Mouse (Mus musculus) stomach, embryonic 16.5 days (tissue): Measurements from ENCODE around the gene Lamc1. TPM values are rescaled to one million over a fixed set of nuclear protein-coding genes. Genes with fewer than 3 reads are reported as not detected.

Experiments used
- ATAC-seq: fragments of 200-750 bp; cut with Nextera tagmentation; 2 replicates; pipeline ENCODE4 v1.8.0; 2017; ENCODE audit warnings: moderate number of reproducible peaks, moderate TSS enrichment; ENCODE audit not compliant: insufficient read depth, low FRiP score
- H3K27ac ChIP-seq: fragments of 300-500 bp; sonication (generic); 2 replicates; pipeline ENCODE4 v1.5.1; 2014; ENCODE audit warnings: low read length
- H3K27me3 ChIP-seq: fragments of 300-500 bp; sonication (generic); 2 replicates; pipeline ENCODE4 v1.6.1; 2014; ENCODE audit warnings: low read length, control low read depth, mixed read lengths; ENCODE audit not compliant: control insufficient read depth, insufficient read depth
- H3K36me3 ChIP-seq: fragments of 300-500 bp; sonication (generic); 2 replicates; pipeline ENCODE4 v1.6.1; 2014; ENCODE audit warnings: low read length; ENCODE audit not compliant: control insufficient read depth, insufficient read depth
- H3K4me1 ChIP-seq: fragments of 300-500 bp; sonication (generic); 2 replicates; pipeline ENCODE4 v1.6.1; 2014; ENCODE audit warnings: low read length, control low read depth, mixed read lengths; ENCODE audit not compliant: control insufficient read depth, insufficient read depth
- H3K4me2 ChIP-seq: fragments of 300-500 bp; sonication (generic); 2 replicates; pipeline ENCODE4 v1.6.1; 2014; ENCODE audit warnings: low read depth, low read length, mixed read lengths
- H3K4me3 ChIP-seq: fragments of 300-500 bp; sonication (generic); replicated peaks from 2 replicates; pipeline ENCODE4 v1.5.1; 2014; ENCODE audit warnings: mild to moderate bottlenecking, low read length
- H3K9ac ChIP-seq: fragments of 300-500 bp; sonication (generic); 2 replicates; pipeline ENCODE4 v1.6.1; 2014; ENCODE audit warnings: low read length
- H3K9me3 ChIP-seq: fragments of 300-500 bp; sonication (generic); replicated peaks from 2 replicates; pipeline ENCODE4 v1.6.1; 2016; ENCODE audit warnings: low read length, control low read depth; ENCODE audit not compliant: control insufficient read depth
- WGBS: fragments of 180-500 bp; shearing (Covaris S2); extraction: QIAGEN DNeasy Blood & Tissue Kit; methylation state at CpG from one replicate; pipeline ENCODE4 v1.1.7; 2014; 5-methylcytosine and 5-hydroxymethylcytosine counted together
- polyA plus RNA-seq: library from polyadenylated mRNA; unstranded; fragments of >200 nt; fragmentation: Nextera tagmentation; extraction: Ambion mirVana; gene quantifications from 2 replicates; pipeline ENCODE4 v1.2.1, GENCODE M21; 2015

Lamc1 gene
- 63.4 and 68.0 TPM in 2 replicates for polyA plus RNA-seq

DNA sequence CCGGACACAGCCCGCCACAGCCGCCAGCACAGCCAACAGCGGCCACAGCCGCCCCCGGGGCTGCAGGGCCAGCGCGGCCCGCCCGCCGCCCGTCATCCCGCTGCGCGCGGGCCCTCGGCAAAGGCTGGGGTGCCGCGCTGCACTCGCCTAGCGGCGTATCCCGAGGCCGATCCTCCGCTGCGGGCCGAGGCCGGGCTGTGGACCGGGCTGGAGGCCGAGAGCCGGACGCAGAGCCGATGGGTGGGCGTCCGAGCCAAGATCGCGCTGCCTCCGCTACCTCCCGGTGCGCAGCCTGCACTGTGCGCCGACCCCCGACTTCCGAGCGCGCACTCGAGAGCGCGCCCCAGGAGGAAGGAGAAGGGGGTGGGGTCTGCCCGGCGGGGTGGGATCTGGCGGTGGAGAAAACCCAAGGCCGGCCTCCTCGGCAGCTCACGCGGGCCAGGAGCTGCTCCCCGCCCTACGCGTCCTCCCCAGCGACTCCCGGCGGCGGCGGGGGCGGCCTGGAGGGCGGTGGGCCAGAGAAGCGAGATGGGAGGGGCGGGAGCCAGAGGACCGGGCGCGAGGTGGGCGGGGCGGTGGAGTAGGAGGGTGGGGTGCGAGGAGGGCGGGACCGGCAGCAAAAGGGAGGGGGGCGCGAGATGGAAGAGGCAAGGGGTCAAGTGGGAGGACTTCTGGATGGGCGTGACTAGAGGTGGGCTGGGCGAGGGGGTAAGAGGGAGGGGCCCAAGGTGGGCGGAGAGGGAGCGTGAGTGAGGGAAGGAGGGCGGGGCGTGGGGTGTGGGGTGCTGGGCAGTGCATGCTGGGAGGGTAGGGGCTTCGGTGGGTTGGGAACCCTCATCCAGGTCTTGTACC, at the start of gene Lamc1:
Lamc1 (minus strand) TSS at position 343 of the 852 bp plus-strand sequence.
- 0 out of 2 replicates have a peak, but pooled peaks cover under 1% of the 10 kb centered on the region for H3K36me3 ChIP-seq
- H3K4me1 ChIP-seq, result peaks cover 10% of the 10 kb centered on the region
- peak within 1 kb of the TSS; percentile 75 for H3K4me2 ChIP-seq
- peak within 1 kb of the TSS; percentile 93 for H3K9ac ChIP-seq
- ATAC-seq, result peak; percentile 92
- H3K27ac ChIP-seq, result peak within 1 kb of the TSS; percentile 91
- WGBS, result under 1% methylated on average over 83 of the region's 85 CpGs
- H3K4me3 ChIP-seq, result peak within 1 kb of the TSS; percentile 76
- H3K27me3 ChIP-seq, result no peaks in the 10 kb centered on the region
- no peaks in the 10 kb centered on the region for H3K9me3 ChIP-seq

DNA sequence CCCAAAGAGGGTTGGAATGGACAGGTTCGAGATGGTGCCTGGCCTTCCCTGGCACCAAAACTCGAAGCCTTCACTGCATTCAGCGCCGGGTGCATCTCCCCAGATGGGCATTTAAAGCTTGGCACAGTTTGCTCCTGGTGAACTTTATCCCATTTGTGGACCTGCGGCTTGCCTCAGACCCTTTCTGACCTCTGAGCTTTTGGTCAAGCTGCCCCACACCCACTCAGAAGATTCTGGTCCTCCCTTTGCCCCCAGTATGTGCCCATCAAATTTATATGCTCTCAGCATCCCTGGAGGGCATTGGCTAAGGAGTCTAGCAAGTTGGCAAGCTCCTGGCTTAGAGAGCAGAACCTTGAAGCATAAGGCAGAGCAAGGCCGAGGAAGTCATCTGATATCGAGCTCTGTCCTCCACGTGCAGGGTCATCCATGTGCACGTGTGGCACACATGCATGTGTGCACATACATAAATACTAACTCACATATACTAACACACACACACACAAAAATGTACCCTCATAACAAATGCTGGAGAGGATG, 48.2 kb upstream of the Lamc1 start:
- no peak overlapping the region for H3K9ac ChIP-seq
- no peak for ATAC-seq
- no peaks in the 10 kb centered on the region for H3K9me3 ChIP-seq
- H3K36me3 ChIP-seq, result no peaks in the 10 kb centered on the region
- H3K4me3 ChIP-seq, result no peak overlapping the region
- H3K4me2 ChIP-seq, result no peak overlapping the region
- no peak overlapping the region for H3K27ac ChIP-seq
- H3K4me1 ChIP-seq, result peaks cover 4% of the 10 kb centered on the region; the same call in 1 of the 2 replicates
- H3K27me3 ChIP-seq, result no peaks in the 10 kb centered on the region
- WGBS, result 84% methylated on average over 9 of the region's 9 CpGs

DNA sequence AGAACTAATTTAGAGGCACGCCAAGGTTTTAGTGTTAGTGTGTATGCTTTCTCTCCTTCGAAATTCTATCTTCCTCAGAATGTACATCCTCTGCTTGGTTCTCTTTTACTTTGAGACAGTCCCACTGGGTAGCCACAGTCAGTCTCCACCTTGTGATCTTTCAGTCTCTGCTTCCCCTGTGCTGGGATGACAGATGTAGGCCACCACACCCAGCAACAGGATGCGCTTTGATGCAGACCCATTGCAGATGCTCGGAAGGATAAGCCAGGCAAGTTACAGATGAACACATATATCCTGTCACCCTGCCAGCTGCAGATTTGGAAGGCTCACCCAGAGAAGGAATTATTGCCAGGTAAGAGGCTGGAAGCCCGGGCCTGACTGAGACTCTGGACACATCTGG, 47.2 kb upstream of the Lamc1 start:
- Histone ChIP-seq H3K4me1 (peaks cover 4% of the 10 kb centered on the region; the same call in 1 of the 2 replicates), H3K4me3 (no peak overlapping the region), H3K27ac (no peak overlapping the region), H3K4me2 (no peak overlapping the region), H3K27me3 (no peaks in the 10 kb centered on the region), H3K9me3 (no peaks in the 10 kb centered on the region), H3K36me3 (no peaks in the 10 kb centered on the region), H3K9ac (no peak overlapping the region)
- no peak for ATAC-seq
- 76% methylated on average over 5 of the region's 5 CpGs for WGBS

DNA sequence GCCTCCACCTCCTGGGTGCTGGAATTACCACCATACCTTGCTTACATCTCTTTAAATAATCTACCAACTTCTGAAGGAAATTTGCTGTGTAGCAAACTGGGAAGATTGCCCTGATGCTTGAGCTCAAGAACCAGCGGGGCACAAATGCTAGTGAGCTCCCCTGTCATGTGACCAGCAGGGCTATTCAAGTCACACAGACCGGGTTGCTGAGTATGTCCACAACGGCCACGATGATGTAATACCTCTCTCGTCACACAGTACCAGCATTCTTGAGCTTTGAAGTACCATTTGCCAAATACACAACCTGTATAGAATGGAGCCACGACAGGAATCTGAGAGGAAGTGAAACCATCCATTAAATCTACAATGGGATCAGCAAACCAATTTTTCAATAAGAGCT, 46.0 kb upstream of the Lamc1 start:
- no peak for ATAC-seq
- WGBS, result 48% methylated on average over 6 of the region's 6 CpGs
- H3K9me3 ChIP-seq, result no peaks in the 10 kb centered on the region
- H3K27me3 ChIP-seq, result no peaks in the 10 kb centered on the region
- H3K4me3 ChIP-seq, result no peak overlapping the region
- H3K4me1 ChIP-seq, result peaks cover 4% of the 10 kb centered on the region; the same call in 1 of the 2 replicates
- no peak overlapping the region for H3K4me2 ChIP-seq
- H3K27ac ChIP-seq, result no peak overlapping the region
- no peaks in the 10 kb centered on the region for H3K36me3 ChIP-seq
- no peak overlapping the region for H3K9ac ChIP-seq

DNA sequence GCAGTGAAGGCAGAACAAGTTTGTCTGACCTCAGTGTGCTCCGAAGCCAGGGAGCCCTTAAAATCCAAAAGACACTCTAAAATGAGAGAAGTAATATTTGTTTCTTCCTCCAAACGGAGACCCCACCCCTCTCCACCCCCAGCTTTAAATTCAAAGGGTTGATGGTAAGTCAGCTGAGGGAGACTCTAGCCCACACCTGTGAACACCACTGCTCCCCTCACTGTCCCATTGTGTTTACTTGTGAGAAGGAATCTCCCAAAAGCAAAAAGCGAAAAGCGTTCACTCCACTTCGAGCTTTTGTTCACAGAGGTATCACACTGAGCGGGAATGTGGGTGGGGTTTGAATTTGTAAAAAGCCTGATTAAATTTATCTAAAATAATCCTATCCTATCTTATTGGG, 43.9 kb upstream of the Lamc1 start:
- 31% methylated on average over 6 of the region's 6 CpGs for WGBS
- no peak overlapping the region for H3K9ac ChIP-seq
- H3K9me3 ChIP-seq, result no peaks in the 10 kb centered on the region
- no peaks in the 10 kb centered on the region for H3K36me3 ChIP-seq
- no peak overlapping the region for H3K4me2 ChIP-seq
- H3K4me1 ChIP-seq, result peaks cover 4% of the 10 kb centered on the region; the same call in 1 of the 2 replicates
- no peak for ATAC-seq
- H3K27me3 ChIP-seq, result no peaks in the 10 kb centered on the region
- H3K4me3 ChIP-seq, result no peak overlapping the region
- H3K27ac ChIP-seq, result no peak overlapping the region

DNA sequence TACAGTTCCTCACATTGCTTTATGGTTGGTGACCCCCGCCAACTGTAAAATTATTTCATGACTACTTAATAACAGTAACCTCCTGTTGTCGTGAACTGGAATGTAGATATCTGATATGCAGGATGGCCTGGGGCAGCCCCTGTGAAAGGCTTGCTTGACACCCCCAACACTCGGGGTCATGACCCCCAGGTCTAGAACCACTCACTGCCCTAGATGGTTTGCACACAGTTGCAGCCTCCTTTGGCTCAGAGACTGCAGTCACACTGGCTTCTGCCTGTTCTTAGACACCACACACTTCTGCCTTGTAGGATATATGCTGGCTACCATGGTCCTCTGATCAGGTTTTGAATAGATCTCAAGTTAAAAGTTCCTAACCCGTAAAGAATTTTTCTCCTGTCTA, 41.5 kb upstream of the Lamc1 start:
- Histone ChIP-seq H3K36me3 (no peaks in the 10 kb centered on the region), H3K9ac (no peak overlapping the region), H3K27me3 (no peaks in the 10 kb centered on the region), H3K9me3 (no peaks in the 10 kb centered on the region), H3K4me1 (peaks cover 4% of the 10 kb centered on the region; the same call in 1 of the 2 replicates), H3K4me3 (no peak overlapping the region), H3K27ac (no peak overlapping the region), H3K4me2 (no peak overlapping the region)
- ATAC-seq, result no peak
- 78% methylated on average over 4 of the region's 4 CpGs for WGBS

DNA sequence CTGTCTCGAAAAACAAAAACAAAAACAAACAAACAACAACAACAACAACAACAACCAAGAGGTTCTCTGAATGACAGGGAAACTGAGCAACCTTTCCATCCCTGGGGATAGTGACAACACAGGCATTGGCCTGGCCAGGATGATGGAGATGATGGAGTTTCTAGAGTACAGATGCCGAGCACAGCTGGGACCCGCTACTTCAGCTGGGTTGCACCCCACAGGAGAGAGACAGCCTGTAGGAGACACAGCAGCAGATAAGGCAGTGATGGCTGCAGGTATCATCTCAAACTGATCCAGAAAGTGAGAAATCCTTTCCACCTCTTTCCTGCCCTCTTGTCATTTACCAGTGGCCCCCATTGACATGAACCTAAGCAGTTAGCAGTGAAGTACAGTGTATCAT, 39.3 kb upstream of the Lamc1 start:
- H3K27ac ChIP-seq, result no peak overlapping the region
- no peak overlapping the region for H3K4me3 ChIP-seq
- peaks cover 4% of the 10 kb centered on the region; the same call in 1 of the 2 replicates for H3K4me1 ChIP-seq
- H3K9me3 ChIP-seq, result no peaks in the 10 kb centered on the region
- H3K4me2 ChIP-seq, result no peak overlapping the region
- H3K27me3 ChIP-seq, result no peaks in the 10 kb centered on the region
- WGBS, result 88% methylated on average over 3 of the region's 3 CpGs
- no peak overlapping the region for H3K9ac ChIP-seq
- no peaks in the 10 kb centered on the region for H3K36me3 ChIP-seq
- no peak for ATAC-seq

DNA sequence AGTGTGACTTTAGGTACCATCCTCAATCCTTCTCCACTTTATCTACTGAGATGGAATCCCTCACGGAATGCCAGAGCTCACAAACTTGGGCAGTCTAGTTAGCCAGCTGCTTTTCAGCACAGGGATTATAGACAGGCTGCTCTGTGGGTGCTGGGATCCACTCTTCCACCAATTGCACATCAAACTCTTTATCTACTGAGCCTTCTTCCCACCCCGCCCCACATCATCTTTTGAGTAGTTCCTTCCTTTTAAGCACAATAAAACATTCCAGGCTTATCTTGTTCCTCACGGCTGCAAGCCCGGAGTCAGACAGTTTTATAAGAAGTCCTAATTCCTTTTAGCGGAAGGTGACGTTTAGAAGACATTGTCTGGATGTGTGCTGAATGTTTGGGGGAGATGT, 36.4 kb upstream of the Lamc1 start:
- no peak for ATAC-seq
- WGBS, result 56% methylated on average over 6 of the region's 6 CpGs
- H3K9me3 ChIP-seq, result peaks cover 2% of the 10 kb centered on the region; the same call in 1 of the 2 replicates
- no peak overlapping the region for H3K4me2 ChIP-seq
- H3K27me3 ChIP-seq, result no peaks in the 10 kb centered on the region
- H3K27ac ChIP-seq, result no peak overlapping the region
- no peak overlapping the region for H3K4me3 ChIP-seq
- H3K9ac ChIP-seq, result no peak overlapping the region
- no peaks in the 10 kb centered on the region for H3K4me1 ChIP-seq
- no peaks in the 10 kb centered on the region for H3K36me3 ChIP-seq

DNA sequence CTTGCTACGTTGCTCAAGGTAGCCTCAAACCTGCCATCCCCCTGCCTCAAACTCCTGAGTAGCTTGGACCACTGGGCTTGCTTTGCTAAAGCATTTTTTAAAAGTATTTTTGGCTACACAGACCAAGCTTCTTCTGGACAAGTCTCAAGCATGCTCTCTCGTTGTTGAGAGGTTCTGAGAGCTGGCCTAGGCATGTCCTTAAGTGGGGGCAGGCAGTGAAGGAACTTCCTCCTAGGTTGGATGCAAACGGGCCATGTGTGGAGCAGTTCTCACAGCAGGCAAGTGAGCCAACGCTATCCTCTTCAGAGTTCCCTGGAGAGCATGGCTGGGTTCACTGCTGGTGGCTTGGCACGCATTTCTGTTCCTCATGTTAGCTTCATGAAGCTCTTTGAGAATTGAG, 34.5 kb upstream of the Lamc1 start:
- H3K27me3 ChIP-seq, result no peaks in the 10 kb centered on the region
- no peak for ATAC-seq
- H3K27ac ChIP-seq, result no peak overlapping the region
- WGBS, result 60% methylated on average over 5 of the region's 5 CpGs
- H3K9ac ChIP-seq, result no peak overlapping the region
- no peaks in the 10 kb centered on the region for H3K4me1 ChIP-seq
- no peak overlapping the region for H3K4me3 ChIP-seq
- no peak overlapping the region for H3K4me2 ChIP-seq
- H3K36me3 ChIP-seq, result no peaks in the 10 kb centered on the region
- H3K9me3 ChIP-seq, result peaks cover 4% of the 10 kb centered on the region; the same call in 1 of the 2 replicates
